Mouse (Mus musculus): ENCODE measurements around the gene Vwa1. TPM values are rescaled to one million over a fixed set of nuclear protein-coding genes. Genes with fewer than 3 reads are reported as not detected.
A peak's percentile ranks its signal among the peaks of the same experiment; 100 is the strongest.
"Not testable (repeated sequence)": the region's sequence is repeated elsewhere in the genome, so short reads cannot be mapped to it uniquely, and the experiment has no call there.

Vwa1 gene
- total RNA-seq (2017): 0.30 and 0.31 TPM in 2 replicates

DNA sequence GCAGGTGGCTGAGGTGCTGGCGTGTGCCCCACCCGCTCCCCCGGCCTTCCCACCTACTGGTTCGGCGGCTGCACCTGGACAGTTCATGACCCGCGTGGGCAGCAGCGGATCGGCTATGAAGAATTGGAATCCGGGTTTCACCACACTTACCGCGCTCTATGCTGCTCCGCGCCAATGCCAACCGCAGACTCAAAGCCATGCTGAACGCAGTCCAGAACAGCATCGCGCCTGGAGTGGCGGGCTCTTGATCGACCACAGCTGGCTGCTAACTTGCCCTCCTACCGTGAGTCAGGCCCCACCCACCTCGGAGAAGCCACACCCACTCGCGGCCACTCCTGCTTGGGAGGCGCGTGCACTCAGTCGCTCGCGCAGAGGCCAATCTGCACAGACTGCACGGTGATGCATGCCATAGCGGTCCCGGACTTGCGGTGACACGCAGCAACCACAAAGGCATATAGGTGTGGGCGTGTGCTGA, at the start of gene Vwa1:
Gene Vwa1, minus strand, starts transcription at position 419 of the 475 bp plus-strand sequence.
- peak; percentile 74 to 77 for ATAC-seq (replicated peaks in 1 of 2; ENCODE audit: insufficient read depth in 1 of 2, low FRiP score in 2 of 2, low TSS enrichment in 1 of 2, low read depth in 1 of 2, poor library complexity in 2 of 2, severe bottlenecking in 2 of 2)

- ATAC-seq (replicated peaks in 1 of 2; ENCODE audit: insufficient read depth in 1 of 2, low FRiP score in 2 of 2, low TSS enrichment in 1 of 2, low read depth in 1 of 2, poor library complexity in 2 of 2, severe bottlenecking in 2 of 2): no peak
Measured at GRCm38 (mm10) chr4:155823443-155823842, 48.9 kb upstream of the Vwa1 start.

DNA sequence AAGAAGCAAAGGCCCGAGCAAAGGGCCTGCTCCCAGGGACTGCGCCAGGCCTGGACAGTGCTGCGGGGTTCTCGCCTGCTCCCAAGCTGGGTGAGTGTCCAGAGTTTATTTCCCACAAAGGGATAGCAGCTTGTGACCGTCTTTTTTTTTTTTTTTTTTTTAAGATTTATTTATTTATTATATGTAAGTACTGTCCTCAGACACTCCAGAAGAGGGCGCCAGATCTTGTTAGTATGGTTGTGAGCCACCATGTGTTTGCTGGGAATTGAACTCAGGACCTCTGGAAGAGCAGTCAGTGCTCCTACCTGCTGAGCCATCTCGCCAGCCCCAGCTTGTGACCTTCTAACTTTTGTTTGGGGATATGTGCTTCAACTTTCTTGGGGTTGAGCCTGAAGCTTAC, 46.5 kb upstream of the Vwa1 start:
- no peak for ATAC-seq (replicated peaks in 1 of 2; ENCODE audit: insufficient read depth in 1 of 2, low FRiP score in 2 of 2, low TSS enrichment in 1 of 2, low read depth in 1 of 2, poor library complexity in 2 of 2, severe bottlenecking in 2 of 2)

DNA sequence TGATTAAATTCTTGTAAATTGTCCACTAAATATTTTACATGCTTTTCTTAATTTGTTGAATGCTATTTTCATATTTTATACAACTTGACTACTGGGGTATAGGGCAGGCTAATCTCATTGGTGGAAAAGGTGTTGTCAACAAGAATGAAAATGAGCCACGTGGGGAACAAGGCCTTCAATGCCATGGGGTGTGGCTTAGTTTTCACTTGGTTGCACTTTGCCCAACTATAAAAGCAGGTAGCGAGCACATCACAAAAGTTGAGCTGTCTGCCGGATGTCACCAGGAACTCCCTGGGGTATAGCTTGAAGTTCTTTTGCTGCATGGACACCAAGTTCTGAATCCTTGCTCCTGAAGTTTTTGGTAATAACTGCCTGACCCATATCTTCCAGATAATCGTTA, 43.0 kb upstream of the Vwa1 start:
- no peak for ATAC-seq (replicated peaks in 1 of 2; ENCODE audit: insufficient read depth in 1 of 2, low FRiP score in 2 of 2, low TSS enrichment in 1 of 2, low read depth in 1 of 2, poor library complexity in 2 of 2, severe bottlenecking in 2 of 2)

DNA sequence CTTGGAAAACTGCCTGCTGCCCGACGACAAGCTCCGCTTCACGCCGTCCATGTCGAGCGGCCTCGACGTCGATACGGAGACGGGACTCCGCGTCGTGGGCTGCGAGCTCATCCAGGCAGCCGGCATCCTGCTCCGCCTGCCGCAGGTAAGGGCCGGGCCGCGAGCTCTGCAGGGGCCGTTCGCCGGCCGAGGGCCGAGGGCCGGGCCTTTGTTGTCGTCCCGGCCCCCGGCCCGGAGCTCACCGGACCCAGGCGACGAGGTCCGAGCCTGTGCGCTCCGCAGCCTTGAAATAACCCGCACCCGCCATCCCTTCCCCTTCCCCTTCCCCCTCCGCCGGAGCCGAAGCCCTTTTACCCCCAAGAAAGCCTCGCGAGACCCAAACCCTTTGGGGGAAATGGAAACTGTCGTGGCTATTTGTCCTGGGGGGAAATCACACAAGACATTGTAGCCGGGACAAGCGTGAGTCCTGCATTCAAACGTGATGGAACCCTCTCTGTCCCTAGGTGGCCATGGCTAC, 38.2 kb upstream of the Vwa1 start:
- ATAC-seq (replicated peaks in 1 of 2; ENCODE audit: insufficient read depth in 1 of 2, low FRiP score in 2 of 2, low TSS enrichment in 1 of 2, low read depth in 1 of 2, poor library complexity in 2 of 2, severe bottlenecking in 2 of 2): 0 out of 4 replicates have a peak, but pooled peaks of 1 of the 2 experiments have one; percentile 12

DNA sequence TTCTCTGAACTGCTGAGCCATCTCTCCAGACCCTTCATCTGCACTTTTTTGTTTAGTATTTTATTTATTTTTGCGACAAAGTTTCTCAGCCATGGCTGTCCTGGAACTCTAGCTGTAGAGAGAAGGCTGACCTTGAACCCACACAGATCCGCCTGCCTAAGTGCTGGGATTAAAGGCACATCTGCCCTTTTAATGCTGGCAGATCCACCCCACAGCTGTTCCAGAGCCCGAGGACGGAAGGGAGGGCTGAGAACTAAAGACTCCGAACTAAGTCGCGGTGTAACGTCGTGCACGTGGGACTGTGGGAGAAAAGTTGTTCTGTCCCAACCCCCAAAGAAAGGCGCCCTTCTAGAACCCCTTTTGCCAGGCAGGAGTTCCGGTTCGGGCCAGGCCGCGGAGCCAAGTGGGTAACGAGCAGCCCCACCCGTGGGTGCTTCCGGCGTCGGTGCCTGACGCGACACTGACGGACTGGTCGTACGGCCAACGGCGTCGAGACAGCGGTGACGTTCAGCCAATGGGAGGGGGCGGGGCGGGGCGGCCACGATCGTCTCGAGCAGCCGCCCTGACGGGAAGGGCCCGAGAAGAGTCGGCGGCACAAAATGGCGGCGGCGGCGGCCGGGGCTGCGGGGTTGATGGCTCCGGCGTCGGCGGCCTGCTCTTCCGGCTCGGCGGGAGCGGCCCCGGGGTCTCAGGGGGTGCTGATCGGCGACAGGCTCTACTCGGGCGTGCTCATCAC, 37.6 kb upstream of the Vwa1 start, which contains the start of gene Ccnl2:
Gene Ccnl2, plus strand, starts transcription at position 561 of the 736 bp plus-strand sequence.
- peak; percentile 99 to 100 for ATAC-seq (replicated peaks in 1 of 2; ENCODE audit: insufficient read depth in 1 of 2, low FRiP score in 2 of 2, low TSS enrichment in 1 of 2, low read depth in 1 of 2, poor library complexity in 2 of 2, severe bottlenecking in 2 of 2)

DNA sequence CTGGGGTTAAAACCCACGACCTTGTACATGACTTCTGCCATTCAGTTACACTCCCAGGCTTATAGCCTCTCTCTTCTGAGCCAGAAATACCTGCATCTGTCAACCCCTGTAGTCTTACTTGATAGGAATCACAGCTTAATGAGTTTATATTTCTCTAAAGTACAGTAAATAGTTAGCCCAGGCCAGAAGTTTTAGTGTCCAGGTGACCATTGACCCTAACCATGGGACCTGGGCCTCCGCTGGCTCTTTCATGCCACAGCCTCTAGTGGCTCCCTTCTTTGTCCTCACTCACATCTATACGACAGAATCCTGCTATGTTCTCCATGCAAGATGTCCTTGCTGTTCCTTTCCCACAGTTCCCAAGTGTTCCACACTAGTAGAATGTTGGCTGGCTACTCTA, 33.3 kb upstream of the Vwa1 start:
- ATAC-seq (replicated peaks in 1 of 2; ENCODE audit: insufficient read depth in 1 of 2, low FRiP score in 2 of 2, low TSS enrichment in 1 of 2, low read depth in 1 of 2, poor library complexity in 2 of 2, severe bottlenecking in 2 of 2): no peak

DNA sequence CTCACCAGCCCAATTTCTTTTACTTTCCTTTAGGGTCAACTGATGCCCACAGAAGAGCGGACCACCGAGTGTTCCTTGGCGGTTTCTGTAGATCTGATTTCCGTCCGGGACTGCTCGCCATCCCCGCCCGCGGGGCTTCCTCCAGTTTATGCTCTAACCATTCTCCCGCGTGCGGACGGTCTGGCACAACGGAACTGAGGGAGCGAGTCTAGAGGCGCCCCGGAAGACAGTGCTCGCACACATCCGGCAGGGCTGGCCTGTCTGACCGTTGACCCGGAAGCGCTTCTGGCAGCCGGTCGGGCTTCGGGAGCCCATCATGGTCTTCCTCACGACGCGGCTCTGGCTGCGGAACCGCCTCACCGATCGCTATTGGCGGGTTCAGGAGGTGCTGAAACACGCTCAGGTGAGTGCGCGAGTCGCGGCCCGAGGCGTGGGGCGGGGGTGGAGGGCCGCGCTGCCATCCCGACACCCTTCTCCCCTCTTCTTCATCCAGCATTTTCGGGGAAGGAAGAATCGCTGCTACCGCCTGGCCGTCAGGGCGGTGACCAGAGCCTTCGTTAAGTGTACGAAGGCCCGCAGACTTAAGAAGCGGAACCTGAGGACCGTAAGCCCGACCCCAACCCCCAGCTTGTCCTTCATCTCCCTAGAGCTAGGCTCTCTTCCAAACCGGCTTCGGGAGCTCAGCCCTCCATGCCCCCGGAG, 29.0 kb upstream of the Vwa1 start:
- peak; percentile 94 to 97 for ATAC-seq (replicated peaks in 1 of 2; ENCODE audit: insufficient read depth in 1 of 2, low FRiP score in 2 of 2, low TSS enrichment in 1 of 2, low read depth in 1 of 2, poor library complexity in 2 of 2, severe bottlenecking in 2 of 2)

GRCm38 (mm10) chr4:155802741-155803339, 28.3 kb upstream of the Vwa1 start, which contains the start of gene Mrpl20:
Gene Mrpl20, plus strand, starts transcription at chr4:155802878.
- ATAC-seq (replicated peaks in 1 of 2; ENCODE audit: insufficient read depth in 1 of 2, low FRiP score in 2 of 2, low TSS enrichment in 1 of 2, low read depth in 1 of 2, poor library complexity in 2 of 2, severe bottlenecking in 2 of 2): 0 out of 4 replicates have a peak, but pooled peaks of 1 of the 2 experiments have one; percentile 22

GRCm38 (mm10) chr4:155802075-155802474, 27.6 kb upstream of the Vwa1 start:
- ATAC-seq (replicated peaks in 1 of 2; ENCODE audit: insufficient read depth in 1 of 2, low FRiP score in 2 of 2, low TSS enrichment in 1 of 2, low read depth in 1 of 2, poor library complexity in 2 of 2, severe bottlenecking in 2 of 2): no peak

- ATAC-seq (replicated peaks in 1 of 2; ENCODE audit: insufficient read depth in 1 of 2, low FRiP score in 2 of 2, low TSS enrichment in 1 of 2, low read depth in 1 of 2, poor library complexity in 2 of 2, severe bottlenecking in 2 of 2): no peak
Measured at GRCm38 (mm10) chr4:155793730-155794129, 19.2 kb upstream of the Vwa1 start.

DNA sequence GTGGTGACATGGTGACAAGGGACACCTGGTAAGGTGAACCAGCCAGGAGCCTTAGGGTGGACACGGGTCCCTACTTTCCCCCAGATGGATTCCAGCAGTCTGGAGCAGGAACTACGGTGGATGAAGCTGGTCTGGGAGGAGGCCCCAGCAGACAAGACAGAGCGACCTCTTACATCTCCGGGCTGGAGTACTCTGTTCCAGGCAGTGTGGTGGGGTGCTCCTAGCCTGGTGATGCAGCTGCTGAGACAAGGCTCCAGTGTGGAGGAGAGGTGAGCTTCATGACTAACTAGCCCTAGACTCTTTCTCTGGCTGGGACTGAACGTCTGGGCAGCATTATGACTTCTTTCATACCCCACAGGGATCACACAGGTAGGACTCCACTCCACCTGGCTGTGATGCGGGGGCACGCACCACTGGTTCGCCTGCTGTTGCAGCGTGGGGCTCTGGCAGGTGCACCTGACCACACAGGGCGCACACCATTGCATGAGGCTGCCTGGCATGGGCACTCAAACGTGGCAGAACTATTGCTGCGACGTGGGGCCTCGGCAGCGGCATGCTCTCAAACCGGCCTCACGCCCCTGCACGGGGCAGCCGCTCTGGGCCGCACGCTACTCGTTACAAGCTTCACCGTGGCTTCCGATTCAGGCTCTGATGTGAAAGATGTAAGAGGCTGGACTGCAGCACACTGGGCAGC, 16.9 kb upstream of the Vwa1 start:
- ATAC-seq (replicated peaks in 1 of 2; ENCODE audit: insufficient read depth in 1 of 2, low FRiP score in 2 of 2, low TSS enrichment in 1 of 2, low read depth in 1 of 2, poor library complexity in 2 of 2, severe bottlenecking in 2 of 2): no peak

DNA sequence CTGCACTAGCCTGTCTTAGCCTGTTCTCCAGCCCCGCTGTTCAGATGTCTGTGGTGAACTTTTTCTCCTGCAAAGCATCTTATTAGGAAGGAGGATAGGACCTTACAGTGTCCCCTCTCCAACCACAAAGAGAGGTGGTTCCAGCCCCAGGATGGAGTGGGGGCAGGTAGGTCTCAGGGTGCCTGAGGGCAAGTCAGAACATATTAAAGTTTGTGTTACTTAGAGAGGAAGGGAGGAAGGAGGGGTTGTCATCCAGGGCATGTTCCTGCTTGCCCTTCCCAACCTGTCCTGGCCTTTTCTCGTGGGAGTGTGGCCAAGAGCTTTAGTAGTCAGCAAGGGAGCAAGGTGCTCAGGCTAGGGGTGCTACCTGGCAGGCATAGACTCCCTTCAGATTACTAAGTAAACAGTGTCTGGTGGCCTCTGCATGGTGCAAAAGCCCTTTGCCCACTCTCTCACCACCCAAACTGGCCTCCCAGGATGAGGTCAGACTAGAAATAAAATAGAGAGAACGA, 16.2 kb upstream of the Vwa1 start:
- ATAC-seq (replicated peaks in 1 of 2; ENCODE audit: insufficient read depth in 1 of 2, low FRiP score in 2 of 2, low TSS enrichment in 1 of 2, low read depth in 1 of 2, poor library complexity in 2 of 2, severe bottlenecking in 2 of 2): no peak

DNA sequence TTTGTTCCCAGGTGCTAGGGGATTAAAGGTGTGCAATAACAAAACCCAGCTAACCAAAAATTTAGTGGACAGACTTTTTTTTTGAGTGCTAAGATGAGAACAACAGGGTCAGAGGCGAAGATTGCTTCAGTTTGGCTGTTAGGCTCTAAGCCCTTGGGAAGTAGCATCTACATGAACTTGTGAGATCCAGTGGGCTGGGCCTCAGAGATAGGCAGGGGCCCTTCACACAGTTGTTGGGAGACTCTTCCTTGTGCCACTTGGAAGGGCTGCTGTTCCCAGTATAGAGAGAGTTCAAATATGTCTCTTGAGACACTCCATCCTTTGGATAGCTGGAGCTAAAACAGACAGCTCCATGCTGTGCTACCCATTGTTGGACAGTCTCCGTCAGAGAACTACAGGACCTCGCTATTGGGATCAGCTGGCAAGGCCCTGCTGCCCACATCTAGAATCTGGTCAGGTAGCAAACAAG, 15.6 kb upstream of the Vwa1 start, which contains the start of gene Ankrd65:
Gene Ankrd65, plus strand, starts transcription at position 419 of the 469 bp plus-strand sequence.
- no peak for ATAC-seq (replicated peaks in 1 of 2; ENCODE audit: insufficient read depth in 1 of 2, low FRiP score in 2 of 2, low TSS enrichment in 1 of 2, low read depth in 1 of 2, poor library complexity in 2 of 2, severe bottlenecking in 2 of 2)

DNA sequence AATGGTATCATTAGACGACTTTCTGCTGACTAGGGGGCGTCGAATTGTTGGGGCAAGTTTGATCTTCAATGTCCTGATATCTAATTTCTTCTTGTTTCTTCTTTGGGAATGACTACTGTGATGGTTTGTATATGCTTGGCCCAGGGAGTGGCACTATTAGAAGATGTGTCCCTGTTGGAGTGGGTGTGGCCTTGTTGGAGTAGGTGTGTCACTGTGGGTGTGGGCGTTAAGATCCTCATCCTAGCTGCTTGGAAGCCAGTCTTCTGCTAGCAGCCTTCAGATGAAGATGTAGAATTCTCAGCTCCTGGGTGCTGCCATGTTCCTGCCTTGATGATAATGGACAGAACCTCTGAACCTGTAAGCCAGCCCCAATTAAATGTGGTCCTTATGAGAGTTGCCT, 14.3 kb upstream of the Vwa1 start:
- not testable (repeated sequence) for ATAC-seq (replicated peaks in 1 of 2; ENCODE audit: insufficient read depth in 1 of 2, low FRiP score in 2 of 2, low TSS enrichment in 1 of 2, low read depth in 1 of 2, poor library complexity in 2 of 2, severe bottlenecking in 2 of 2)

DNA sequence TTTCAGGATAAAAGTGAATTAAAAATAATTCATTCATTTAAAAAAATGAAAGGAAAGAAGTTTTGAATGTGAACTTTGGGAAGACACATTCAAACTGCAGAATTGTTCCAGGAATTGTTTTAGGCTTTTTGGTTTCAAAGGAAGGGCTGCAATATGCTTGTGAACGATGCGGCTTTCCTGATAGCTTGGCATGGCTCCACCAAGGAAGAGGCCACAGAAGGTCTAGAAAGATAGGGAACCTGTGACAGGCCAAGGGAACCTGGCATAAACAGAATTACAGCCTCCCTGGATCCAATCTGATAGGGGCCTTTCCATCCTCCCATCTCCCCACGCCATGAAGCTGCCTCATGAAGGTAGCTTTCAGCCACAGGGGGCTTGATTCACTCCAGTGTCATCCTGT, 13.8 kb upstream of the Vwa1 start:
- ATAC-seq (replicated peaks in 1 of 2; ENCODE audit: insufficient read depth in 1 of 2, low FRiP score in 2 of 2, low TSS enrichment in 1 of 2, low read depth in 1 of 2, poor library complexity in 2 of 2, severe bottlenecking in 2 of 2): peak; percentile 20 to 61; a peak in 3 of 4 replicates

DNA sequence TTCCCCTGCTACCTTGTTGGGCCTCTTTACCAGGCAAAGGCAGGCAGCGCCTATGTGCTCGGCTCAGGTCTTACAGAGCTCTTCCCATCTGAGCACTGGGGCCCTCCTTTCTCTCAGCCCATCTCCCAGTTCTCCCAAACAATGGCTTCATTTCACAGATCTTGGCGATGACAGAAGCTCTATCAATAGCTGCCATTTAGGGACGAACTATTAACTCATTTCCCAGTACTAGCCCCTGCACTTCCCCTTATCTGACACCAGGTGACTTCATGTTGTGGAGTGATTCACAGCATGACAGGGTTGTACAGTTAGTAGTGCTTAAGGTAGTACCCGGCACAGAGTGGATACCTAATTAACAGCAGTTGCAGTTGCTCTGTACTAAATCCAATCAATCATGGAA, 11.3 kb upstream of the Vwa1 start, which contains the start of gene Tmem88b:
Gene Tmem88b, minus strand, starts transcription at position 56 of the 400 bp plus-strand sequence.
- ATAC-seq (replicated peaks in 1 of 2; ENCODE audit: insufficient read depth in 1 of 2, low FRiP score in 2 of 2, low TSS enrichment in 1 of 2, low read depth in 1 of 2, poor library complexity in 2 of 2, severe bottlenecking in 2 of 2): no peak

Measured in hematopoietic stem cell, adult 5-6 weeks (primary cell).